9 mouse cellular contexts compared by ENCODE assay signal in genomic region chr11:74867181-74867580, GRCm38 (mm10). TPM values are rescaled to one million over a fixed set of nuclear protein-coding genes. Genes with fewer than 3 reads are reported as not detected.
DNase-seq lines count a peak whose midpoint lies in the region; ATAC-seq and TF ChIP-seq lines count a peak whose summit lies in the region.
"Had no signal": no experiment of that assay in that cellular context is flagged by ENCODE, and none has a peak within 500 bp of the region (broad histone marks: within the 10 kb centered on the region; RNA-seq: fewer than 3 reads in every experiment).

No protein-coding gene starts in this region.

- intact Hi-C loops in gastrocnemius, adult 2 months (cut with DNase I) = no loop called here

- peak overlapping the region; percentile 48; the same call in 1 of the 2 replicates for H3K27ac ChIP-seq in embryonic facial prominence, embryonic 15.5 days (replicated peaks)
- H3K27ac ChIP-seq in embryonic facial prominence, embryonic 10.5 days (replicated peaks) = no peak overlapping the region
- H3K27ac ChIP-seq in gastrocnemius, adult 2 months = peak overlapping the region; percentile 89
- no peak overlapping the region for H3K27ac ChIP-seq in midbrain, embryonic 10.5 days (replicated peaks)
- H3K27ac ChIP-seq: liver, embryonic 14.5 days had no signal

- peaks cover 11% of the 10 kb centered on the region; the same call in 1 of the 2 replicates for H3K36me3 ChIP-seq in embryonic facial prominence, embryonic 15.5 days
- peaks cover 28% of the 10 kb centered on the region for H3K36me3 ChIP-seq in embryonic facial prominence, embryonic 10.5 days (replicated peaks)
- H3K36me3 ChIP-seq in midbrain, embryonic 10.5 days = peaks cover 53% of the 10 kb centered on the region

- no peak overlapping the region for H3K4me3 ChIP-seq in embryonic facial prominence, embryonic 15.5 days (replicated peaks)
- H3K4me3 ChIP-seq in embryonic facial prominence, embryonic 10.5 days = no peak overlapping the region
- H3K4me3 ChIP-seq in gastrocnemius, adult 2 months = peak overlapping the region; percentile 49
- H3K4me3 ChIP-seq in midbrain, embryonic 10.5 days = no peak overlapping the region

- TF ChIP-seq CTCF in gastrocnemius, adult 2 months (IDR thresholded peaks at IDR 0.05) = no peak

- no peak for ATAC-seq in embryonic facial prominence, embryonic 15.5 days (ENCODE audit: insufficient number of reproducible peaks, low FRiP score, low TSS enrichment, low read depth)

- no peaks in the 10 kb centered on the region for H3K9me3 ChIP-seq in embryonic facial prominence, embryonic 15.5 days (replicated peaks)
- H3K9me3 ChIP-seq in embryonic facial prominence, embryonic 10.5 days = no peaks in the 10 kb centered on the region
- H3K9me3 ChIP-seq in midbrain, embryonic 10.5 days (replicated peaks) = no peaks in the 10 kb centered on the region

- peaks cover 21% of the 10 kb centered on the region for H3K4me1 ChIP-seq in embryonic facial prominence, embryonic 15.5 days
- H3K4me1 ChIP-seq in embryonic facial prominence, embryonic 10.5 days = peaks cover 16% of the 10 kb centered on the region
- H3K4me1 ChIP-seq in midbrain, embryonic 10.5 days = peaks cover 9% of the 10 kb centered on the region; the same call in 1 of the 2 replicates

- no peak for DNase-seq in embryonic facial prominence, embryonic 10.5 days (ENCODE audit: low spot score)
- peak; percentile 35 for DNase-seq in lung, postnatal 25 days (ENCODE audit: low spot score)
- DNase-seq in lung, postnatal 10 days = no peak
- DNase-seq in gastrocnemius, adult 2 months = peak; percentile 97
- peak; percentile 42 for DNase-seq in ovary, postnatal 14 days (ENCODE audit: low spot score)
- DNase-seq in testis, postnatal 14 days (ENCODE audit: low spot score) = no peak
- no peak for DNase-seq in midbrain, embryonic 10.5 days (ENCODE audit: low spot score)

- H3K27me3 ChIP-seq in embryonic facial prominence, embryonic 15.5 days = no peaks in the 10 kb centered on the region
- no peaks in the 10 kb centered on the region for H3K27me3 ChIP-seq in embryonic facial prominence, embryonic 10.5 days (replicated peaks; ENCODE audit: low read depth, poor library complexity, severe bottlenecking)
- H3K27me3 ChIP-seq in midbrain, embryonic 10.5 days (ENCODE audit: low read depth, poor library complexity, severe bottlenecking) = no peaks in the 10 kb centered on the region

- 84% methylated on average over 2 of the region's 2 CpGs for WGBS in embryonic facial prominence, embryonic 15.5 days
- WGBS in embryonic facial prominence, embryonic 10.5 days = 92% methylated on average over 2 of the region's 2 CpGs
- 88% methylated on average over 2 of the region's 2 CpGs for WGBS in midbrain, embryonic 10.5 days

- no peak overlapping the region for H3K9ac ChIP-seq in embryonic facial prominence, embryonic 15.5 days
- H3K9ac ChIP-seq: liver, embryonic 14.5 days had no signal

- no peak overlapping the region for H3K4me2 ChIP-seq in embryonic facial prominence, embryonic 15.5 days (replicated peaks)

RNA-seq across cellular contexts. Expression of gene Sgsm2, which starts 29.7 kb away (rescaled TPM):
- polyA plus RNA-seq in embryonic facial prominence, embryonic 15.5 days (2015; fragmentation: Nextera tagmentation; extraction: Ambion mirVana) = 5.8 and 6.8 TPM in 2 replicates
- 4.4 and 4.7 TPM in 2 replicates for polyA plus RNA-seq in embryonic facial prominence, embryonic 10.5 days (2016; fragmentation: Nextera tagmentation; extraction: Ambion mirVana)
- total RNA-seq in gastrocnemius, adult 2 months (2021) = 1 to 10 TPM; 2.1 TPM
- polyA plus RNA-seq in midbrain, embryonic 10.5 days (2016; fragmentation: Nextera tagmentation; extraction: Ambion mirVana) = 7.6 and 9.5 TPM in 2 replicates

RNA-seq across cellular contexts. Expression of gene Tsr1, which starts 30.7 kb away (rescaled TPM):
- polyA plus RNA-seq in embryonic facial prominence, embryonic 15.5 days (2015; fragmentation: Nextera tagmentation; extraction: Ambion mirVana) = 41.2 and 41.8 TPM in 2 replicates
- polyA plus RNA-seq in embryonic facial prominence, embryonic 10.5 days (2016; fragmentation: Nextera tagmentation; extraction: Ambion mirVana) = 52.9 and 59.4 TPM in 2 replicates
- total RNA-seq in gastrocnemius, adult 2 months (2021) = 10 to 100 TPM; 24.7 to 28.9 TPM
- 46.3 and 49.7 TPM in 2 replicates for polyA plus RNA-seq in midbrain, embryonic 10.5 days (2016; fragmentation: Nextera tagmentation; extraction: Ambion mirVana)

RNA-seq across cellular contexts. Expression of gene Mnt, which starts 36.5 kb away (rescaled TPM):
- polyA plus RNA-seq in embryonic facial prominence, embryonic 15.5 days (2015; fragmentation: Nextera tagmentation; extraction: Ambion mirVana) = 6.3 and 6.9 TPM in 2 replicates
- polyA plus RNA-seq in embryonic facial prominence, embryonic 10.5 days (2016; fragmentation: Nextera tagmentation; extraction: Ambion mirVana) = 5.2 and 5.3 TPM in 2 replicates
- 10 to 100 TPM in 1 of 2 experiments, 1 to 10 TPM in 1; 6.1 to 11.6 TPM for total RNA-seq in gastrocnemius, adult 2 months (2021)
- polyA plus RNA-seq in midbrain, embryonic 10.5 days (2016; fragmentation: Nextera tagmentation; extraction: Ambion mirVana) = 4.2 and 5.5 TPM in 2 replicates

RNA-seq across cellular contexts. Expression of gene Smg6, which starts 58.4 kb away (rescaled TPM):
- polyA plus RNA-seq in embryonic facial prominence, embryonic 15.5 days (2015; fragmentation: Nextera tagmentation; extraction: Ambion mirVana) = 17.5 and 18.1 TPM in 2 replicates
- 19.5 and 21.0 TPM in 2 replicates for polyA plus RNA-seq in embryonic facial prominence, embryonic 10.5 days (2016; fragmentation: Nextera tagmentation; extraction: Ambion mirVana)
- 10 to 100 TPM; 11.9 to 12.4 TPM for total RNA-seq in gastrocnemius, adult 2 months (2021)
- polyA plus RNA-seq in midbrain, embryonic 10.5 days (2016; fragmentation: Nextera tagmentation; extraction: Ambion mirVana) = 17.8 and 20.7 TPM in 2 replicates

RNA-seq across cellular contexts. Expression of gene Srr, which starts 58.6 kb away (rescaled TPM):
- polyA plus RNA-seq in embryonic facial prominence, embryonic 15.5 days (2015; fragmentation: Nextera tagmentation; extraction: Ambion mirVana) = 26.9 and 29.6 TPM in 2 replicates
- 15.4 and 17.7 TPM in 2 replicates for polyA plus RNA-seq in embryonic facial prominence, embryonic 10.5 days (2016; fragmentation: Nextera tagmentation; extraction: Ambion mirVana)
- 10 to 100 TPM; 18.9 to 26.7 TPM for total RNA-seq in gastrocnemius, adult 2 months (2021)
- 14.4 and 19.5 TPM in 2 replicates for polyA plus RNA-seq in midbrain, embryonic 10.5 days (2016; fragmentation: Nextera tagmentation; extraction: Ambion mirVana)

Comparison
In these comparisons a context has a peak if more than half of its experiments do, and no peak if none do; other contexts are left out.
1. H3K27ac ChIP-seq: peak in embryonic facial prominence, embryonic 15.5 days (single experiment) and gastrocnemius, adult 2 months (single experiment); none in embryonic facial prominence, embryonic 10.5 days (single experiment) and midbrain, embryonic 10.5 days (single experiment).
2. DNase-seq: peak in lung, postnatal 25 days (single experiment), gastrocnemius, adult 2 months (single experiment) and ovary, postnatal 14 days (single experiment); none in embryonic facial prominence, embryonic 10.5 days (single experiment), lung, postnatal 10 days (single experiment), testis, postnatal 14 days (single experiment) and midbrain, embryonic 10.5 days (single experiment).